Mouse (Mus musculus) testis, adult 2 months (tissue): ENCODE measurements around the gene Lrp2.

Experiments used
- CTCF ChIP-seq: fragments of 200-500 bp; IDR thresholded peaks from 2 replicates; pipeline ENCODE4 v1.5.1; 2012; ENCODE audit warnings: low read depth, mild to moderate bottlenecking, inconsistent platforms, low read length, moderate library complexity; ENCODE audit not compliant: control insufficient read depth, insufficient read depth, insufficient replicate concordance
- POLR2A ChIP-seq: fragments of 200-500 bp; IDR thresholded peaks from 2 replicates; pipeline ENCODE4 v1.6.1; 2012; ENCODE audit warnings: low read depth, mild to moderate bottlenecking, inconsistent platforms, low read length, moderate library complexity; ENCODE audit not compliant: control insufficient read depth

- TF ChIP-seq CTCF (no peak), POLR2A (no peak)
These were observed 106.0 kb downstream of the Lrp2 start for GRCm38 (mm10) chr2:69479859-69480258.
